ENCODE assay signal across 17 mouse cellular contexts in genomic region chr17:49525911-49526310, GRCm38 (mm10).
"Had no signal": no experiment of that assay in that cellular context is flagged by ENCODE, and none has a peak within 500 bp of the region (broad histone marks: within the 10 kb centered on the region; RNA-seq: fewer than 3 reads in every experiment).

No protein-coding gene starts in this region.

- H3K9me3 ChIP-seq: limb, embryonic 10.5 days; liver, embryonic 15.5 days; lung, embryonic 15.5 days; midbrain, embryonic 15.5 days; neural tube, embryonic 13.5 days had no signal

- H3K9ac ChIP-seq: liver, embryonic 15.5 days; lung, embryonic 15.5 days; midbrain, embryonic 15.5 days; neural tube, embryonic 13.5 days had no signal

- H3K27me3 ChIP-seq: liver, embryonic 15.5 days; lung, embryonic 15.5 days; megakaryocyte, embryonic 14.5 days; midbrain, embryonic 15.5 days; neural tube, embryonic 13.5 days had no signal

- ATAC-seq: midbrain, embryonic 15.5 days had no signal

- H3K36me3 ChIP-seq: liver, embryonic 15.5 days; lung, embryonic 15.5 days; midbrain, embryonic 15.5 days; neural tube, embryonic 13.5 days had no signal

- H3K27ac ChIP-seq: left cerebral cortex, adult 2 months; limb, embryonic 10.5 days; liver, embryonic 15.5 days; lung, embryonic 15.5 days; macrophage; midbrain, embryonic 15.5 days; neural tube, embryonic 13.5 days; stomach, postnatal 0 days had no signal

- H3K4me3 ChIP-seq: left cerebral cortex, adult 2 months; limb, embryonic 10.5 days; liver, embryonic 15.5 days; lung, embryonic 15.5 days; megakaryocyte, embryonic 14.5 days; midbrain, embryonic 15.5 days; neural tube, embryonic 13.5 days had no signal

- DNase-seq: kidney, adult 9 months; kidney, postnatal 10 days; kidney, postnatal 4 days; lung, postnatal 14 days; thymus, adult 2 months; thymus, postnatal 25 days had no signal

- H3K4me1 ChIP-seq: liver, embryonic 15.5 days; megakaryocyte, embryonic 14.5 days had no signal

- H3K4me2 ChIP-seq: liver, embryonic 11.5 days; liver, embryonic 15.5 days; lung, embryonic 15.5 days; midbrain, embryonic 11.5 days; midbrain, embryonic 15.5 days; neural tube, embryonic 13.5 days had no signal
